Mouse (Mus musculus) erythroblast, embryonic 14.5 days (primary cell): Measurements from ENCODE around the gene Myo9b. TPM values are rescaled to one million over a fixed set of nuclear protein-coding genes. Genes with fewer than 3 reads are reported as not detected.
A peak's percentile ranks its signal among the peaks of the same experiment; 100 is the strongest.
"Not testable (repeated sequence)": the region's sequence is repeated elsewhere in the genome, so short reads cannot be mapped to it uniquely, and the experiment has no call there.

Experiments used
- H3K27me3 ChIP-seq: 2 replicates; pipeline ENCODE4 v1.6.1; 2012; ENCODE audit warnings: inconsistent platforms; ENCODE audit not compliant: control insufficient read depth
- H3K36me3 ChIP-seq: 2 replicates; pipeline ENCODE4 v1.6.1; 2012; ENCODE audit warnings: mild to moderate bottlenecking, inconsistent platforms; ENCODE audit not compliant: control insufficient read depth
- H3K4me1 ChIP-seq: 2 replicates; pipeline ENCODE4 v1.6.1; 2012; ENCODE audit warnings: inconsistent platforms; ENCODE audit not compliant: control insufficient read depth
- H3K4me3 ChIP-seq: replicated peaks from 2 replicates; pipeline ENCODE3; 2012; ENCODE audit warnings: moderate library complexity, mild to moderate bottlenecking, inconsistent platforms
- H3K9me3 ChIP-seq: 2 replicates; pipeline ENCODE4 v1.6.1; 2012; ENCODE audit warnings: low read length, inconsistent platforms, mixed read lengths; ENCODE audit not compliant: control insufficient read depth
- GATA1 ChIP-seq: IDR thresholded peaks from 2 replicates; pipeline ENCODE4 v1.6.1; 2012; ENCODE audit warnings: low read length, inconsistent platforms, mixed read lengths
- TAL1 ChIP-seq: IDR thresholded peaks from 3 replicates; pipeline ENCODE4 v1.6.1; 2012; ENCODE audit warnings: low read length, inconsistent platforms, mixed read lengths
- polyA plus RNA-seq: library from polyadenylated mRNA; stranded (reverse); fragments of >175 nt; gene quantifications from 2 replicates; pipeline ENCODE4 v1.2.3, GENCODE M21; 2012

Gene Myo9b
- polyA plus RNA-seq, 1 experiment, result 4.3 TPM

GRCm38 (mm10) chr8:71273151-71273510, 617 bp downstream of the Myo9b start:
- H3K36me3 ChIP-seq, result peaks cover 51% of the 10 kb centered on the region

GRCm38 (mm10) chr8:71274478-71274877, 2.0 kb downstream of the Myo9b start:
- Histone ChIP-seq H3K4me3 (peak overlapping the region; percentile 97), H3K27me3 (no peaks in the 10 kb centered on the region), H3K9me3 (no peaks in the 10 kb centered on the region), H3K36me3 (peaks cover 47% of the 10 kb centered on the region), H3K4me1 (peaks cover 61% of the 10 kb centered on the region)
- TF ChIP-seq GATA1 (no peak), TAL1 (no peak)

More at GRCm38 (mm10) chr8:71273151-71273510, 617 bp downstream of the Myo9b start:
- Histone ChIP-seq H3K4me1 (peaks cover 62% of the 10 kb centered on the region), H3K9me3 (no peaks in the 10 kb centered on the region), H3K27me3 (no peaks in the 10 kb centered on the region), H3K4me3 (peak overlapping the region; percentile 97)
- no peak for TF ChIP-seq TAL1
- TF ChIP-seq GATA1, result no peak

- Histone ChIP-seq H3K36me3 (peaks cover 33% of the 10 kb centered on the region), H3K9me3 (no peaks in the 10 kb centered on the region), H3K4me3 (no peak overlapping the region), H3K4me1 (peaks cover 53% of the 10 kb centered on the region), H3K27me3 (no peaks in the 10 kb centered on the region)
- TF ChIP-seq TAL1 (no peak), GATA1 (no peak)
Measured at GRCm38 (mm10) chr8:71276166-71276565, 3.7 kb downstream of the Myo9b start.

GRCm38 (mm10) chr8:71279409-71279808, 6.9 kb downstream of the Myo9b start:
- H3K27me3 ChIP-seq, H3K9me3 ChIP-seq, H3K4me3 ChIP-seq: not testable (repeated sequence)
- peaks cover 28% of the 10 kb centered on the region for H3K36me3 ChIP-seq
- peaks cover 33% of the 10 kb centered on the region for H3K4me1 ChIP-seq

- H3K27me3 ChIP-seq, H3K4me3 ChIP-seq, H3K36me3 ChIP-seq, H3K9me3 ChIP-seq: not testable (repeated sequence)
- H3K4me1 ChIP-seq, result peaks cover 14% of the 10 kb centered on the region
Measured at GRCm38 (mm10) chr8:71281731-71282130, 9.2 kb downstream of the Myo9b start.

GRCm38 (mm10) chr8:71282621-71283020, 10.1 kb downstream of the Myo9b start:
- TF ChIP-seq GATA1, result no peak
- TF ChIP-seq TAL1, result no peak
- peaks cover 14% of the 10 kb centered on the region for H3K4me1 ChIP-seq

GRCm38 (mm10) chr8:71286223-71286622, 13.7 kb downstream of the Myo9b start:
- H3K9me3 ChIP-seq, H3K27me3 ChIP-seq, H3K4me3 ChIP-seq, H3K4me1 ChIP-seq: not testable (repeated sequence)
- H3K36me3 ChIP-seq, result peaks cover 29% of the 10 kb centered on the region

More at GRCm38 (mm10) chr8:71282621-71283020, 10.1 kb downstream of the Myo9b start:
- H3K4me3 ChIP-seq, result no peak overlapping the region
- no peaks in the 10 kb centered on the region for H3K9me3 ChIP-seq
- peaks cover 8% of the 10 kb centered on the region for H3K36me3 ChIP-seq
- H3K27me3 ChIP-seq, result no peaks in the 10 kb centered on the region

GRCm38 (mm10) chr8:71288441-71288949, 16.0 kb downstream of the Myo9b start:
- H3K9me3 ChIP-seq, result peaks cover 3% of the 10 kb centered on the region; the same call in 1 of the 2 replicates
- no peak for TF ChIP-seq TAL1
- TF ChIP-seq GATA1, result no peak
- no peak overlapping the region for H3K4me3 ChIP-seq
- peaks cover 46% of the 10 kb centered on the region for H3K36me3 ChIP-seq
- H3K4me1 ChIP-seq, result peaks cover 3% of the 10 kb centered on the region
- no peaks in the 10 kb centered on the region for H3K27me3 ChIP-seq

- Histone ChIP-seq H3K9me3 (peaks cover 3% of the 10 kb centered on the region; the same call in 1 of the 2 replicates), H3K27me3 (no peaks in the 10 kb centered on the region), H3K4me3 (no peak overlapping the region), H3K36me3 (peaks cover 47% of the 10 kb centered on the region), H3K4me1 (peaks cover 1% of the 10 kb centered on the region)
- TF ChIP-seq GATA1 (no peak), TAL1 (no peak)
Measured at GRCm38 (mm10) chr8:71289098-71289497, 16.6 kb downstream of the Myo9b start.

- H3K27me3 ChIP-seq, result no peaks in the 10 kb centered on the region
- peaks cover 3% of the 10 kb centered on the region; the same call in 1 of the 2 replicates for H3K9me3 ChIP-seq
- no peak overlapping the region for H3K4me3 ChIP-seq
- TF ChIP-seq GATA1 (no peak), TAL1 (no peak)
- peaks cover 1% of the 10 kb centered on the region; the same call in 1 of the 2 replicates for H3K4me1 ChIP-seq
- peaks cover 55% of the 10 kb centered on the region for H3K36me3 ChIP-seq
Measured at GRCm38 (mm10) chr8:71290211-71290610, 17.7 kb downstream of the Myo9b start.
